Mouse (Mus musculus) bone marrow, adult 2 months (tissue): ENCODE data around the gene Il11.

ENCODE experiments used
- CTCF ChIP-seq: fragments of 200-500 bp; IDR thresholded peaks from 2 replicates; pipeline ENCODE4 v1.5.1; 2011; ENCODE audit warnings: low read length, control low read depth; ENCODE audit not compliant: control insufficient read depth, insufficient read depth
- POLR2A ChIP-seq: fragments of 200-500 bp; IDR thresholded peaks from 2 replicates; pipeline ENCODE4 v1.6.1; 2011; ENCODE audit warnings: low read depth, mild to moderate bottlenecking, control low read depth, low read length, borderline replicate concordance; ENCODE audit not compliant: control insufficient read depth

GRCm38 (mm10) chr7:4806716-4807115 is 24.1 kb upstream of the Il11 start:
- TF ChIP-seq POLR2A, result no peak
- no peak for TF ChIP-seq CTCF
